Mouse (Mus musculus): ENCODE results near the gene Tatdn3. TPM values are rescaled to one million over a fixed set of nuclear protein-coding genes. Genes with fewer than 3 reads are reported as not detected.
A peak's percentile ranks its signal among the peaks of the same experiment; 100 is the strongest.

Tatdn3 gene
- polyA plus RNA-seq, 1 experiment, result 19.1 TPM

GRCm38 (mm10) chr1:191096871-191097681 lies 34.3 kb upstream of the Tatdn3 start:
- H3K4me1 ChIP-seq (ENCODE audit: control insufficient read depth, insufficient read depth, low read length), result peaks cover 12% of the 10 kb centered on the region
- TF ChIP-seq POLR2A (IDR thresholded peaks at IDR 0.05; ENCODE audit: borderline replicate concordance, low read depth, low read length) (no peak), CTCF (IDR thresholded peaks at IDR 0.05; ENCODE audit: low read depth, low read length) (no peak)
- no peak overlapping the region for H3K4me3 ChIP-seq (ENCODE audit: insufficient read depth, low read length)
- H3K27ac ChIP-seq (ENCODE audit: insufficient read depth, low read depth, low read length), result no peak overlapping the region

GRCm38 (mm10) chr1:191095019-191095418 lies 32.3 kb upstream of the Tatdn3 start:
- peaks cover 15% of the 10 kb centered on the region for H3K4me1 ChIP-seq (ENCODE audit: control insufficient read depth, insufficient read depth, low read length)
- no peak overlapping the region for H3K4me3 ChIP-seq (ENCODE audit: insufficient read depth, low read length)
- TF ChIP-seq CTCF (IDR thresholded peaks at IDR 0.05; ENCODE audit: low read depth, low read length) (peak; percentile 31; the same call in 1 of the 2 replicates), POLR2A (IDR thresholded peaks at IDR 0.05; ENCODE audit: borderline replicate concordance, low read depth, low read length) (no peak)
- H3K27ac ChIP-seq (ENCODE audit: insufficient read depth, low read depth, low read length), result no peak overlapping the region

- H3K4me3 ChIP-seq (ENCODE audit: insufficient read depth, low read length), result no peak overlapping the region
- TF ChIP-seq CTCF (IDR thresholded peaks at IDR 0.05; ENCODE audit: low read depth, low read length), result no peak
- H3K4me1 ChIP-seq (ENCODE audit: control insufficient read depth, insufficient read depth, low read length), result peaks cover 15% of the 10 kb centered on the region
- no peak overlapping the region for H3K27ac ChIP-seq (ENCODE audit: insufficient read depth, low read depth, low read length)
Measured at GRCm38 (mm10) chr1:191093578-191093977, 30.8 kb upstream of the Tatdn3 start.

GRCm38 (mm10) chr1:191092050-191092449 lies 29.3 kb upstream of the Tatdn3 start:
- H3K4me3 ChIP-seq (ENCODE audit: insufficient read depth, low read length), result no peak overlapping the region
- H3K4me1 ChIP-seq (ENCODE audit: control insufficient read depth, insufficient read depth, low read length), result peaks cover 24% of the 10 kb centered on the region
- no peak overlapping the region for H3K27ac ChIP-seq (ENCODE audit: insufficient read depth, low read depth, low read length)

GRCm38 (mm10) chr1:191089355-191089754 lies 26.6 kb upstream of the Tatdn3 start:
- TF ChIP-seq CTCF (IDR thresholded peaks at IDR 0.05; ENCODE audit: low read depth, low read length), result no peak
- no peak overlapping the region for H3K4me3 ChIP-seq (ENCODE audit: insufficient read depth, low read length)
- peaks cover 40% of the 10 kb centered on the region for H3K4me1 ChIP-seq (ENCODE audit: control insufficient read depth, insufficient read depth, low read length)

More at GRCm38 (mm10) chr1:191092050-191092449, 29.3 kb upstream of the Tatdn3 start:
- TF ChIP-seq POLR2A (IDR thresholded peaks at IDR 0.05; ENCODE audit: borderline replicate concordance, low read depth, low read length), result no peak
- no peak for TF ChIP-seq CTCF (IDR thresholded peaks at IDR 0.05; ENCODE audit: low read depth, low read length)

GRCm38 (mm10) chr1:191087955-191088354 lies 25.2 kb upstream of the Tatdn3 start:
- TF ChIP-seq POLR2A (IDR thresholded peaks at IDR 0.05; ENCODE audit: borderline replicate concordance, low read depth, low read length) (no peak), CTCF (IDR thresholded peaks at IDR 0.05; ENCODE audit: low read depth, low read length) (no peak)
- Histone ChIP-seq H3K4me1 (ENCODE audit: control insufficient read depth, insufficient read depth, low read length) (peaks cover 39% of the 10 kb centered on the region), H3K27ac (ENCODE audit: insufficient read depth, low read depth, low read length) (no peak overlapping the region), H3K4me3 (ENCODE audit: insufficient read depth, low read length) (no peak overlapping the region)

More at GRCm38 (mm10) chr1:191089355-191089754, 26.6 kb upstream of the Tatdn3 start:
- H3K27ac ChIP-seq (ENCODE audit: insufficient read depth, low read depth, low read length), result no peak overlapping the region

GRCm38 (mm10) chr1:191086960-191087359 lies 24.2 kb upstream of the Tatdn3 start:
- Histone ChIP-seq H3K4me3 (ENCODE audit: insufficient read depth, low read length) (no peak overlapping the region), H3K4me1 (ENCODE audit: control insufficient read depth, insufficient read depth, low read length) (peaks cover 30% of the 10 kb centered on the region), H3K27ac (ENCODE audit: insufficient read depth, low read depth, low read length) (peak overlapping the region; percentile 86)
- TF ChIP-seq POLR2A (IDR thresholded peaks at IDR 0.05; ENCODE audit: borderline replicate concordance, low read depth, low read length), result no peak
- no peak for TF ChIP-seq CTCF (IDR thresholded peaks at IDR 0.05; ENCODE audit: low read depth, low read length)

GRCm38 (mm10) chr1:191086304-191086878 lies 23.7 kb upstream of the Tatdn3 start:
- Histone ChIP-seq H3K4me3 (ENCODE audit: insufficient read depth, low read length) (no peak overlapping the region), H3K4me1 (ENCODE audit: control insufficient read depth, insufficient read depth, low read length) (peaks cover 27% of the 10 kb centered on the region), H3K27ac (ENCODE audit: insufficient read depth, low read depth, low read length) (peak overlapping the region; percentile 86)
- TF ChIP-seq CTCF (IDR thresholded peaks at IDR 0.05; ENCODE audit: low read depth, low read length), result no peak

- Histone ChIP-seq H3K4me1 (ENCODE audit: control insufficient read depth, insufficient read depth, low read length) (peaks cover 27% of the 10 kb centered on the region), H3K27ac (ENCODE audit: insufficient read depth, low read depth, low read length) (peak overlapping the region; percentile 86), H3K4me3 (ENCODE audit: insufficient read depth, low read length) (peak overlapping the region; percentile 29; the same call in 1 of the 2 replicates)
- no peak for TF ChIP-seq POLR2A (IDR thresholded peaks at IDR 0.05; ENCODE audit: borderline replicate concordance, low read depth, low read length)
- TF ChIP-seq CTCF (IDR thresholded peaks at IDR 0.05; ENCODE audit: low read depth, low read length), result no peak
Measured at GRCm38 (mm10) chr1:191085597-191085996, 22.9 kb upstream of the Tatdn3 start.

- TF ChIP-seq CTCF (IDR thresholded peaks at IDR 0.05; ENCODE audit: low read depth, low read length) (peak; percentile 37), POLR2A (IDR thresholded peaks at IDR 0.05; ENCODE audit: borderline replicate concordance, low read depth, low read length) (no peak)
- peak overlapping the region; percentile 86 for H3K27ac ChIP-seq (ENCODE audit: insufficient read depth, low read depth, low read length)
- H3K4me1 ChIP-seq (ENCODE audit: control insufficient read depth, insufficient read depth, low read length), result peaks cover 27% of the 10 kb centered on the region
- H3K4me3 ChIP-seq (ENCODE audit: insufficient read depth, low read length), result peak overlapping the region; percentile 31
Measured at GRCm38 (mm10) chr1:191084951-191085559, 22.3 kb upstream of the Tatdn3 start.

Data from bone marrow macrophage, adult 2 months (primary cell).